Mouse (Mus musculus) cerebellum, adult 2 months (tissue): ENCODE results near the gene Patl2.

Experiments
- CTCF ChIP-seq: fragments of 200-500 bp; IDR thresholded peaks from 2 replicates; pipeline ENCODE4 v1.5.1; 2011; ENCODE audit warnings: low read depth, mild to moderate bottlenecking, control low read depth, low read length, moderate library complexity, borderline replicate concordance; ENCODE audit not compliant: insufficient read depth
- POLR2A ChIP-seq: fragments of 200-500 bp; IDR thresholded peaks from 2 replicates; pipeline ENCODE4 v1.6.1; 2011; ENCODE audit warnings: low read length, control low read depth, borderline replicate concordance; ENCODE audit not compliant: insufficient read depth

DNA sequence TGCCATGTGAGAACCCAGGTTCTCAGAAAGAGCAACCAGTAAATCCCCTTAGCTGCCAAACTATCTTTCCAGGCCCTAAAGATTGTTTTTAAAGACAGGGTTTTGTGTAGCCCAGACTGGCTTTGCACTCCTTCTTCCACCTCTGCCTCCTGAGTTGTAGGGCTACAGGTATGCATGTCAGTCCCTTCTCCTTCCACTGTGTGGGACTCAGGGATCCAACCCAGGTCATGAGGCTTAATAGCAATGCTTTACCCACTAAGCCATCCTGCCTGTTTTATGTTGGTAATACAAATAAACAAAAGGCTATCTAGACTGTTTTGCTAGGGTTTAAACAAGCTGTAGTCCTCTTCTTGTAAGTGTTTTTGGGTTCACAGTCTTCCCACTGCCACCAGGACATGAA lies 28.4 kb downstream of the Patl2 start:
- TF ChIP-seq CTCF (no peak), POLR2A (no peak)
